Mouse (Mus musculus): Measurements from ENCODE around the gene Adcy3.

DNA sequence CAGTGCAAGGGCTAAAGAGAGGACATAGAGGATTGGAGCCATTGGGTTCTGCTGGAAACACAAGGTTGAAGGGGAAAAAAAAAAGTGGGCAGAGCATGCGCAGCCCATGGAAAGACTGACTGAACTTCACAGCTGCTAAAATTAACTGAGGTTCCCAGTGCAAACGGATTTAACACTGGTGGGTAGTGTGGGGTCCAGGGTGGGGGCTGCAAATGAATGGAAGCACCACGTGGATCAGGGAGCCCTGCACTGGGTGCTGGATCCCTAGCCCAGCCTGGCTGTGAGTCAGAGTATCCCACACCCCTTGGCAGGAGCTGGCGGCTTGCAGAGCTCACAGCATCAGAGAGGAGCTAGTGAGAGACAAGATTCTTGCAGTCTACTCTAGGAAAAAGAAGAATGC, 15.3 kb upstream of the Adcy3 start:
- no peak for TF ChIP-seq FLI1 (IDR thresholded peaks at IDR 0.05; ENCODE audit: low read length)
- no peak for TF ChIP-seq GATA1 (IDR thresholded peaks at IDR 0.05; ENCODE audit: borderline replicate concordance, low read length)

All from megakaryocyte, embryonic 14.5 days (primary cell).